Mouse (Mus musculus): Measurements from ENCODE around the gene Ptprd. TPM values are rescaled to one million over a fixed set of nuclear protein-coding genes. Genes with fewer than 3 reads are reported as not detected.

The Ptprd gene
- total RNA-seq, 1 experiment from 2014 or later: not detected

GRCm38 (mm10) chr4:75991621-75992245, 2220.0 kb downstream of the Ptprd start:
- no peak for ATAC-seq (replicated peaks in 1 of 2; ENCODE audit: insufficient read depth in 1 of 2, low FRiP score in 2 of 2, low TSS enrichment in 1 of 2, low read depth in 1 of 2, poor library complexity in 2 of 2, severe bottlenecking in 2 of 2)

GRCm38 (mm10) chr4:75974728-75975127, 2237.0 kb downstream of the Ptprd start:
- ATAC-seq (replicated peaks in 1 of 2; ENCODE audit: insufficient read depth in 1 of 2, low FRiP score in 2 of 2, low TSS enrichment in 1 of 2, low read depth in 1 of 2, poor library complexity in 2 of 2, severe bottlenecking in 2 of 2): no peak

- no peak for ATAC-seq (replicated peaks in 1 of 2; ENCODE audit: insufficient read depth in 1 of 2, low FRiP score in 2 of 2, low TSS enrichment in 1 of 2, low read depth in 1 of 2, poor library complexity in 2 of 2, severe bottlenecking in 2 of 2)
These were observed 2238.4 kb downstream of the Ptprd start for GRCm38 (mm10) chr4:75973322-75973721.

GRCm38 (mm10) chr4:75969961-75970360, 2241.8 kb downstream of the Ptprd start:
- no peak for ATAC-seq (replicated peaks in 1 of 2; ENCODE audit: insufficient read depth in 1 of 2, low FRiP score in 2 of 2, low TSS enrichment in 1 of 2, low read depth in 1 of 2, poor library complexity in 2 of 2, severe bottlenecking in 2 of 2)

GRCm38 (mm10) chr4:75968618-75969017, 2243.1 kb downstream of the Ptprd start:
- no peak for ATAC-seq (replicated peaks in 1 of 2; ENCODE audit: insufficient read depth in 1 of 2, low FRiP score in 2 of 2, low TSS enrichment in 1 of 2, low read depth in 1 of 2, poor library complexity in 2 of 2, severe bottlenecking in 2 of 2)

- no peak for ATAC-seq (replicated peaks in 1 of 2; ENCODE audit: insufficient read depth in 1 of 2, low FRiP score in 2 of 2, low TSS enrichment in 1 of 2, low read depth in 1 of 2, poor library complexity in 2 of 2, severe bottlenecking in 2 of 2)
These were observed 2246.0 kb downstream of the Ptprd start for GRCm38 (mm10) chr4:75965810-75966209.

- ATAC-seq (replicated peaks in 1 of 2; ENCODE audit: insufficient read depth in 1 of 2, low FRiP score in 2 of 2, low TSS enrichment in 1 of 2, low read depth in 1 of 2, poor library complexity in 2 of 2, severe bottlenecking in 2 of 2): no peak
These were observed 2248.8 kb downstream of the Ptprd start for GRCm38 (mm10) chr4:75962916-75963315.

GRCm38 (mm10) chr4:75961865-75962264, 2249.9 kb downstream of the Ptprd start:
- no peak for ATAC-seq (replicated peaks in 1 of 2; ENCODE audit: insufficient read depth in 1 of 2, low FRiP score in 2 of 2, low TSS enrichment in 1 of 2, low read depth in 1 of 2, poor library complexity in 2 of 2, severe bottlenecking in 2 of 2)

GRCm38 (mm10) chr4:75953349-75954060, 2258.3 kb downstream of the Ptprd start:
- ATAC-seq (replicated peaks in 1 of 2; ENCODE audit: insufficient read depth in 1 of 2, low FRiP score in 2 of 2, low TSS enrichment in 1 of 2, low read depth in 1 of 2, poor library complexity in 2 of 2, severe bottlenecking in 2 of 2): no peak

- no peak for ATAC-seq (replicated peaks in 1 of 2; ENCODE audit: insufficient read depth in 1 of 2, low FRiP score in 2 of 2, low TSS enrichment in 1 of 2, low read depth in 1 of 2, poor library complexity in 2 of 2, severe bottlenecking in 2 of 2)
These were observed 2261.2 kb downstream of the Ptprd start for GRCm38 (mm10) chr4:75950582-75950981.

- ATAC-seq (replicated peaks in 1 of 2; ENCODE audit: insufficient read depth in 1 of 2, low FRiP score in 2 of 2, low TSS enrichment in 1 of 2, low read depth in 1 of 2, poor library complexity in 2 of 2, severe bottlenecking in 2 of 2): no peak
These were observed 2316.9 kb downstream of the Ptprd start for GRCm38 (mm10) chr4:75894871-75895270.
